Mouse (Mus musculus) monocyte, adult 5-6 weeks (primary cell): Measurements from ENCODE around the gene Olfr1467. TPM values are rescaled to one million over a fixed set of nuclear protein-coding genes. Genes with fewer than 3 reads are reported as not detected.

Experiments
- ATAC-seq: fragments of 153-309, 156-312 bp; replicated peaks from 2 replicates; pipeline ENCODE4 v1.8.0; 2017; ENCODE audit warnings: mild to moderate bottlenecking; ENCODE audit not compliant: low TSS enrichment, insufficient number of reproducible peaks, severe bottlenecking, poor library complexity, low FRiP score
- total RNA-seq: library from RNA; stranded (forward); fragments of 200-1000, 200-491, 200-594 nt; gene quantifications from 3 replicates; pipeline ENCODE4 v1.2.3, GENCODE M21; 2017

Gene Olfr1467
- not detected in 3 replicates for total RNA-seq

- ATAC-seq: no peak
Measured at GRCm38 (mm10) chr19:13361936-13362335, at the start of gene Olfr1467. Olfr1467 (plus strand) TSS chr19:13362236.

GRCm38 (mm10) chr19:13315441-13315840 lies 46.6 kb upstream of the Olfr1467 start, which contains the start of gene Olfr1465:
Olfr1465 (minus strand) TSS chr19:13315541.
- no peak for ATAC-seq

- ATAC-seq: no peak
Measured at GRCm38 (mm10) chr19:13338562-13338961, 23.5 kb upstream of the Olfr1467 start, which contains the start of gene Olfr1466. Olfr1466 (plus strand) TSS chr19:13338862.

- ATAC-seq: no peak
Measured at GRCm38 (mm10) chr19:13407549-13407948, 45.5 kb downstream of the Olfr1467 start, which contains the start of gene Olfr1469. Olfr1469 (plus strand) TSS chr19:13407849.

Other genes with a start within 250 kb of the Olfr1467 start
- gene Olfr1459, start 212.7 kb upstream of the Olfr1467 start, total RNA-seq: 0.19 TPM in 1 of 3 replicates, not detected in the others
- not detected in 3 replicates for gene Olfr1461, start 199.2 kb upstream of the Olfr1467 start, total RNA-seq
- gene Olfr1462, start 176.5 kb upstream of the Olfr1467 start, total RNA-seq: not detected in 3 replicates
- not detected in 3 replicates for gene Olfr1463, start 130.9 kb upstream of the Olfr1467 start, total RNA-seq
- not detected in 3 replicates for gene Olfr1465, start 46.7 kb upstream of the Olfr1467 start, total RNA-seq
- gene Olfr1466, start 23.4 kb upstream of the Olfr1467 start, total RNA-seq: not detected in 3 replicates
- gene Olfr1469, start 45.6 kb downstream of the Olfr1467 start, total RNA-seq: not detected in 3 replicates
- not detected in 3 replicates for gene Olfr1471, start 81.2 kb downstream of the Olfr1467 start, total RNA-seq
- gene Olfr1472, start 93.8 kb downstream of the Olfr1467 start, total RNA-seq: not detected in 3 replicates
- not detected in 3 replicates for gene Olfr1474, start 107.3 kb downstream of the Olfr1467 start, total RNA-seq
- not detected in 3 replicates for gene Olfr1475, start 118.0 kb downstream of the Olfr1467 start, total RNA-seq
- not detected in 3 replicates for gene Olfr1477, start 138.3 kb downstream of the Olfr1467 start, total RNA-seq
- gene Olfr1480, start 165.7 kb downstream of the Olfr1467 start, total RNA-seq: not detected in 3 replicates
- gene Olfr1484, start 221.3 kb downstream of the Olfr1467 start, total RNA-seq: not detected in 3 replicates